Mouse (Mus musculus): ENCODE data around the gene Gm826.

DNA sequence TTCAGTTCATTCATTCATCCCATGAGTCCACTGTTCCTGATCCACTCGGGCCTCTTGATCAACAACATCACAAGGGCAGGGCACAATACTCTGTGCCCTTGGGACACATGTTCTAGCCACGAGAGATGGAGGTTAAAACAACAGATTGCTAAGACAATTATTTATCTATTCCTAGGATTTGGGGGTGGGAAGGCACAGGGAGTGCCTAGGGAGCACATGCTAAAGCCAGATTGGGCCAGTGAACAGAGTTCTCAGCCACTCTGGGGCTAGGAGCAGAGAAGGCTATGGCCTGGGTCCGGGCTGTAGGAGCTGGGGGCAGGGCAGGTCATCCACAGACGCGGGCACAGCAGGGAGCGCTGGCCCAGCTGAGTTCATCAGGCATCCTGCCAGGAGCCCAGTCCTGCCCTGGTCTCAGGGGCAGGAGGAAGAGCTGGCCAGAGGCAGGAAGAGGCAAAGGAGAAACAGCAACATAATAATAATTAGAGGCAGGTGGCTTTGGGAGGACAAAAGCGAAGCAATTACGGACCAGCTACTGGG lies 17.1 kb upstream of the Gm826 start:
- no peak for TF ChIP-seq CTCF (IDR thresholded peaks at IDR 0.05; ENCODE audit: low read depth, low read length)
- TF ChIP-seq POLR2A (IDR thresholded peaks at IDR 0.05; ENCODE audit: insufficient read depth, low read length): no peak
- no peak for TF ChIP-seq EP300 (IDR thresholded peaks at IDR 0.05; ENCODE audit: insufficient read depth, low read depth, low read length)
